31 mouse cellular contexts compared by ENCODE assay signal in genomic region chr5:36115519-36115918, GRCm38 (mm10).
DNase-seq lines count a peak whose midpoint lies in the region; ATAC-seq and TF ChIP-seq lines count a peak whose summit lies in the region.
"Had no signal": no experiment of that assay in that cellular context is flagged by ENCODE, and none has a peak within 500 bp of the region (broad histone marks: within the 10 kb centered on the region; RNA-seq: fewer than 3 reads in every experiment).

No protein-coding gene starts in this region.

- intact Hi-C loops in gastrocnemius, postnatal 36 days (cut with DNase I): no loop called here
- intact Hi-C loops in left cerebral cortex, adult 2 months (cut with DNase I): no loop called here

- H3K9me3 ChIP-seq in hindbrain, embryonic 11.5 days (ENCODE audit: control insufficient read depth, low read length): no peaks in the 10 kb centered on the region
- H3K9me3 ChIP-seq in hindbrain, postnatal 0 days (ENCODE audit: low read length): no peaks in the 10 kb centered on the region
- H3K9me3 ChIP-seq in forebrain, embryonic 13.5 days (replicated peaks): no peaks in the 10 kb centered on the region
- no peaks in the 10 kb centered on the region for H3K9me3 ChIP-seq in hindbrain, embryonic 12.5 days (replicated peaks)
- H3K9me3 ChIP-seq: hindbrain, embryonic 15.5 days; intestine, embryonic 15.5 days; limb, embryonic 10.5 days; limb, embryonic 15.5 days; liver, embryonic 13.5 days; megakaryocyte, embryonic 14.5 days had no signal

- TF ChIP-seq CTCF in hindbrain, postnatal 0 days (IDR thresholded peaks at IDR 0.05; ENCODE audit: low read depth): no peak
- no peak for TF ChIP-seq CTCF in brain, embryonic 14.5 days (IDR thresholded peaks at IDR 0.05; ENCODE audit: borderline replicate concordance, extremely low read depth, insufficient read depth, insufficient read length)
- no peak for TF ChIP-seq CTCF in left cerebral cortex, adult 2 months (IDR thresholded peaks at IDR 0.05)

- H3K27ac ChIP-seq in hindbrain, embryonic 11.5 days (ENCODE audit: low read depth, low read length): peak overlapping the region; percentile 65; the same call in 1 of the 2 replicates
- H3K27ac ChIP-seq in hindbrain, postnatal 0 days: no peak overlapping the region
- H3K27ac ChIP-seq in forebrain, embryonic 13.5 days: peak overlapping the region; percentile 51; the same call in 1 of the 2 replicates
- H3K27ac ChIP-seq in hindbrain, embryonic 12.5 days: no peak overlapping the region
- H3K27ac ChIP-seq in left cerebral cortex, adult 2 months: no peak overlapping the region
- H3K27ac ChIP-seq: hindbrain, embryonic 15.5 days; intestine, embryonic 15.5 days; kidney, postnatal 0 days; limb, embryonic 10.5 days; limb, embryonic 15.5 days; liver, embryonic 13.5 days had no signal

- no peak overlapping the region for H3K4me3 ChIP-seq in hindbrain, embryonic 11.5 days (ENCODE audit: low read depth, low read length)
- H3K4me3 ChIP-seq in hindbrain, postnatal 0 days (ENCODE audit: low read length): no peak overlapping the region
- H3K4me3 ChIP-seq in forebrain, embryonic 13.5 days: no peak overlapping the region
- no peak overlapping the region for H3K4me3 ChIP-seq in hindbrain, embryonic 12.5 days
- no peak overlapping the region for H3K4me3 ChIP-seq in left cerebral cortex, adult 2 months
- H3K4me3 ChIP-seq: hindbrain, embryonic 15.5 days; intestine, embryonic 15.5 days; limb, embryonic 10.5 days; limb, embryonic 15.5 days; liver, embryonic 13.5 days; megakaryocyte, embryonic 14.5 days had no signal

- no peak overlapping the region for H3K4me2 ChIP-seq in hindbrain, embryonic 11.5 days (replicated peaks; ENCODE audit: low read depth, low read length)
- no peak overlapping the region for H3K4me2 ChIP-seq in hindbrain, postnatal 0 days (ENCODE audit: low read depth, low read length)
- no peak overlapping the region for H3K4me2 ChIP-seq in forebrain, embryonic 13.5 days
- H3K4me2 ChIP-seq in hindbrain, embryonic 12.5 days (replicated peaks): no peak overlapping the region
- H3K4me2 ChIP-seq: hindbrain, embryonic 15.5 days; intestine, embryonic 15.5 days; limb, embryonic 15.5 days; liver, embryonic 13.5 days had no signal

- ATAC-seq in hindbrain, embryonic 11.5 days (ENCODE audit: low FRiP score): peak; percentile 30; the same call in 1 of the 2 replicates
- no peak for ATAC-seq in hindbrain, postnatal 0 days
- ATAC-seq in forebrain, embryonic 13.5 days: peak; percentile 69
- ATAC-seq in hindbrain, embryonic 12.5 days (ENCODE audit: low FRiP score): peak; percentile 21; the same call in 1 of the 2 replicates
- ATAC-seq: intestine, embryonic 15.5 days; lung, postnatal 0 days; Patski had no signal

- no peaks in the 10 kb centered on the region for H3K36me3 ChIP-seq in hindbrain, embryonic 11.5 days (ENCODE audit: control insufficient read depth, insufficient read depth, low read length)
- H3K36me3 ChIP-seq in hindbrain, postnatal 0 days (ENCODE audit: insufficient read depth, low read length): no peaks in the 10 kb centered on the region
- H3K36me3 ChIP-seq in forebrain, embryonic 13.5 days (ENCODE audit: poor library complexity, severe bottlenecking): no peaks in the 10 kb centered on the region
- H3K36me3 ChIP-seq in hindbrain, embryonic 12.5 days: no peaks in the 10 kb centered on the region
- H3K36me3 ChIP-seq: hindbrain, embryonic 15.5 days; intestine, embryonic 15.5 days; limb, embryonic 10.5 days; limb, embryonic 15.5 days; liver, embryonic 13.5 days had no signal

- no peak overlapping the region for H3K9ac ChIP-seq in hindbrain, embryonic 11.5 days (ENCODE audit: low read depth, low read length)
- H3K9ac ChIP-seq in hindbrain, postnatal 0 days (replicated peaks; ENCODE audit: low read length): no peak overlapping the region
- no peak overlapping the region for H3K9ac ChIP-seq in forebrain, embryonic 13.5 days
- H3K9ac ChIP-seq in hindbrain, embryonic 12.5 days: no peak overlapping the region; the same call in 1 of the 2 replicates
- H3K9ac ChIP-seq: hindbrain, embryonic 15.5 days; intestine, embryonic 15.5 days; limb, embryonic 15.5 days; liver, embryonic 13.5 days had no signal

- DNase-seq in hindbrain, embryonic 11.5 days (ENCODE audit: low spot score): no peak
- DNase-seq in hindbrain, postnatal 0 days (ENCODE audit: low spot score): no peak
- peak; percentile 71 for DNase-seq in brain, embryonic 14.5 days (ENCODE audit: low read depth)
- DNase-seq in gastrocnemius, postnatal 36 days: no peak
- DNase-seq in embryo, embryonic 10 days (ENCODE audit: low spot score): no peak
- no peak for DNase-seq in left cerebral cortex, adult 2 months (ENCODE audit: extremely low spot score in 1 of 2, low spot score in 2 of 2)
- DNase-seq: adrenal gland, postnatal 14 days; cerebellum, adult 8-10 months; cerebellum, postnatal 25 days; gastrocnemius, postnatal 10 days; heart, postnatal 14 days; kidney, adult 2 months; kidney, postnatal 4 days; layer of hippocampus, postnatal 36 days; liver, embryonic 13.5 days; lung, adult 18-20 months; lung, postnatal 4 days; right cerebral cortex, adult 18-20 months; right cerebral cortex, postnatal 4 days; thymus, adult 2 months; thymus, postnatal 36 days had no signal

- TF ChIP-seq POLR2A in brain, embryonic 14.5 days (IDR thresholded peaks at IDR 0.05; ENCODE audit: borderline replicate concordance, extremely low read depth, insufficient read depth, insufficient read length, poor library complexity, severe bottlenecking): no peak

- H3K4me1 ChIP-seq in hindbrain, embryonic 11.5 days (replicated peaks; ENCODE audit: control insufficient read depth, insufficient read depth, low read length): peaks cover 16% of the 10 kb centered on the region
- H3K4me1 ChIP-seq in hindbrain, postnatal 0 days (ENCODE audit: insufficient read depth, low read length): no peaks in the 10 kb centered on the region
- H3K4me1 ChIP-seq in forebrain, embryonic 13.5 days: peaks cover 28% of the 10 kb centered on the region
- H3K4me1 ChIP-seq in hindbrain, embryonic 12.5 days: peaks cover 70% of the 10 kb centered on the region
- H3K4me1 ChIP-seq: liver, embryonic 13.5 days; megakaryocyte, embryonic 14.5 days had no signal

- WGBS in hindbrain, embryonic 11.5 days: 37% methylated on average over 7 of the region's 7 CpGs
- 41% methylated on average over 7 of the region's 7 CpGs for WGBS in hindbrain, postnatal 0 days
- 22% methylated on average over 7 of the region's 7 CpGs for WGBS in forebrain, embryonic 13.5 days
- WGBS in hindbrain, embryonic 12.5 days: 31% methylated on average over 7 of the region's 7 CpGs

- no peaks in the 10 kb centered on the region for H3K27me3 ChIP-seq in hindbrain, embryonic 11.5 days (ENCODE audit: control insufficient read depth, insufficient read depth, low read length)
- no peaks in the 10 kb centered on the region for H3K27me3 ChIP-seq in hindbrain, postnatal 0 days (ENCODE audit: insufficient read depth, low read length)
- no peaks in the 10 kb centered on the region for H3K27me3 ChIP-seq in forebrain, embryonic 13.5 days
- H3K27me3 ChIP-seq in hindbrain, embryonic 12.5 days: no peaks in the 10 kb centered on the region; the same call in 1 of the 2 replicates
- H3K27me3 ChIP-seq: hindbrain, embryonic 15.5 days; intestine, embryonic 15.5 days; limb, embryonic 15.5 days; liver, embryonic 13.5 days; Patski had no signal

Comparison
In these comparisons a context has a peak if more than half of its experiments do, and no peak if none do; other contexts are left out.
1. H3K27ac ChIP-seq: peak in hindbrain, embryonic 11.5 days (single experiment) and forebrain, embryonic 13.5 days (single experiment); none in hindbrain, postnatal 0 days (single experiment), hindbrain, embryonic 12.5 days (single experiment) and left cerebral cortex, adult 2 months (single experiment).